Mouse (Mus musculus): ENCODE measurements around the gene Akap8l. TPM values are rescaled to one million over a fixed set of nuclear protein-coding genes. Genes with fewer than 3 reads are reported as not detected.
A peak's percentile ranks its signal among the peaks of the same experiment; 100 is the strongest.

Gene Akap8l
- total and polyA plus RNA-seq, 3 experiments: 40.0 to 63.8 TPM; not detected in 1

DNA sequence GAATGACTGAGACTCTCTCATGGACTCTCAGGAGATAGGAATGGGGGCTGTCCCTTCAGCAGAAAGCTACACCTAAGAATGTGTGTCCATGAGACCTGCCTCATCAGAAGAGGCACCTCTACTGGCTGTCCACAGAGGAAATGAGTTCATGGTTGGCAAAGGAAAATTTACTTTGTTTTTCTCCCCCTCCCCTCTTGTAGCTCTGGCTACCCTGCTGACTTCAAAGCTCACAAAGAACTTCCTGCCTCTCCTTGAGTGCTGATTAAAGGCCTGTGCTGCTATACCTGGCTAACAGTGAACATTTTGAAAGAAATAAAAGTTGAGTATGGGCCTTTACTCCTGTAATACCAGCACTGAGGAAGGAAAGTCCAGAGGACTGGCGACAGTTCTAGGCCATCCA lies 9.3 kb downstream of the Akap8l start:
- H3K4me3 ChIP-seq (ENCODE audit: control insufficient read depth in 1 of 2, insufficient read depth in 1 of 2, low read depth in 2 of 2, low read length in 2 of 2): no peak overlapping the region

DNA sequence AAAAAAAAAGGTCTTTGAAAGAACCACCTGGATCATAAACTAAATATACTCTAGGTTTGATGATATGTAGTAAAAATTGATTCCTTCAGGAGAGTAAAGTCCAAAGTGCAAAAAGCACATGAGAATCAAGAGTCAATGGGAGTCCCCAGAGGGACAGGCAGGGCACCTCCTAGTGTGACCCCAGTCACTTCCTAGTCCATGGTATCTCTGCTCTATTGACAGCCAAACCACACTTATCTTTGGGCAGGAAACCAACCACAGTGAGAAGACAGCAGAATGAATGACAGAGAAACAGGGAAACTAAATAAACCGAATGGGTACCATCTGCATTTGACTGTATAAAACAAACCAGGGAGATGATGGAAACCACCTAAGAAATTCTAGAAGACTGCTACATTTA lies 10.3 kb downstream of the Akap8l start:
- Histone ChIP-seq H3K79me2 (ENCODE audit: control insufficient read depth, insufficient read depth, low read length, poor library complexity) (no peaks in the 10 kb centered on the region), H3K27me3 (ENCODE audit: control insufficient read depth in 1 of 2, insufficient read depth in 2 of 2, low read length in 2 of 2) (no peaks in the 10 kb centered on the region), H3K9me3 (replicated peaks; ENCODE audit: insufficient read depth, low read length) (no peaks in the 10 kb centered on the region), H3K27ac (ENCODE audit: control insufficient read depth, low read depth, low read length) (no peak overlapping the region), H3K4me3 (ENCODE audit: control insufficient read depth in 1 of 2, insufficient read depth in 1 of 2, low read depth in 2 of 2, low read length in 2 of 2) (no peak overlapping the region), H3K9ac (ENCODE audit: control insufficient read depth, low read depth, low read length, poor library complexity, severe bottlenecking) (no peak overlapping the region), H3K36me3 (ENCODE audit: control insufficient read depth in 1 of 2, insufficient read depth in 2 of 2, low read length in 2 of 2) (peaks cover 16 to 19% of the 10 kb centered on the region in 2 experiments), H3K4me1 (ENCODE audit: control insufficient read depth in 1 of 2, insufficient read depth in 2 of 2, low read length in 2 of 2) (peaks cover 9 to 17% of the 10 kb centered on the region in 2 experiments)
- DNase-seq (ENCODE audit: low read depth, low spot score): peak; percentile 64
- TF ChIP-seq ZKSCAN1 (IDR thresholded peaks at IDR 0.05; ENCODE audit: low read depth, low read length) (no peak), EP300 (IDR thresholded peaks at IDR 0.05; ENCODE audit: low read depth in 1 of 2, low read length in 2 of 2) (peak in 1 of 2 experiments; percentile 53; a peak in 3 of 4 replicates), MAX (IDR thresholded peaks at IDR 0.05; ENCODE audit: low read length) (no peak), ZNF384 (IDR thresholded peaks at IDR 0.05; ENCODE audit: low read depth, low read length) (no peak), SMC3 (IDR thresholded peaks at IDR 0.05; ENCODE audit: low read depth, low read length) (0 out of 2 replicates have a peak, but pooled peaks have one; percentile 9), HCFC1 (IDR thresholded peaks at IDR 0.05; ENCODE audit: low read depth, low read length) (no peak), CHD1 (IDR thresholded peaks at IDR 0.05; ENCODE audit: low read depth, low read length) (no peak), E2F4 (IDR thresholded peaks at IDR 0.05; ENCODE audit: borderline replicate concordance, low read depth, low read length) (no peak), ETS1 (IDR thresholded peaks at IDR 0.05; ENCODE audit: low read depth, low read length) (peak; percentile 39; the same call in 1 of the 2 replicates), RCOR1 (IDR thresholded peaks at IDR 0.05; ENCODE audit: low read depth, low read length) (0 out of 2 replicates have a peak, but pooled peaks have one; percentile 47), NRF1 (IDR thresholded peaks at IDR 0.05; ENCODE audit: insufficient read depth, low read depth, low read length, poor library complexity, severe bottlenecking) (no peak), GATA1 (IDR thresholded peaks at IDR 0.05; ENCODE audit: low read depth, low read length) (peak; percentile 76), ELF1 (IDR thresholded peaks at IDR 0.05; ENCODE audit: low read depth, low read length) (peak; percentile 46; the same call in 1 of the 2 replicates), SIN3A (IDR thresholded peaks at IDR 0.05; ENCODE audit: low read length) (peak; percentile 62), KAT2A (conservative IDR thresholded peaks at IDR 0.05; ENCODE audit: low read depth, low read length) (no peak), MXI1 (IDR thresholded peaks at IDR 0.05; ENCODE audit: low read depth, low read length) (peak; percentile 35; the same call in 1 of the 2 replicates)

More for the DNA sequence above, 9.3 kb downstream of the Akap8l start:
- Histone ChIP-seq H3K27ac (ENCODE audit: control insufficient read depth, low read depth, low read length) (no peak overlapping the region), H3K9me3 (replicated peaks; ENCODE audit: insufficient read depth, low read length) (no peaks in the 10 kb centered on the region), H3K9ac (ENCODE audit: control insufficient read depth, low read depth, low read length, poor library complexity, severe bottlenecking) (no peak overlapping the region), H3K27me3 (ENCODE audit: control insufficient read depth in 1 of 2, insufficient read depth in 2 of 2, low read length in 2 of 2) (no peaks in the 10 kb centered on the region), H3K4me1 (ENCODE audit: control insufficient read depth in 1 of 2, insufficient read depth in 2 of 2, low read length in 2 of 2) (peaks cover 9 to 17% of the 10 kb centered on the region in 2 experiments), H3K36me3 (ENCODE audit: control insufficient read depth in 1 of 2, insufficient read depth in 2 of 2, low read length in 2 of 2) (peaks cover 16 to 19% of the 10 kb centered on the region in 2 experiments), H3K79me2 (ENCODE audit: control insufficient read depth, insufficient read depth, low read length, poor library complexity) (no peaks in the 10 kb centered on the region; the same call in 1 of the 2 replicates)
- DNase-seq (ENCODE audit: low read depth, low spot score): no peak
- TF ChIP-seq USF1 (IDR thresholded peaks at IDR 0.05; ENCODE audit: low read depth, low read length): no peak
- TF ChIP-seq E2F4 (IDR thresholded peaks at IDR 0.05; ENCODE audit: borderline replicate concordance, low read depth, low read length): no peak
